Mouse (Mus musculus) heart, adult 2 months (tissue): ENCODE data around the gene Gzmb. TPM values are rescaled to one million over a fixed set of nuclear protein-coding genes. Genes with fewer than 3 reads are reported as not detected.
"Not testable (repeated sequence)": the region's sequence is repeated elsewhere in the genome, so short reads cannot be mapped to it uniquely, and the experiment has no call there.

Experiments used
- DNase-seq, 2 experiments: peaks; one replicate each; pipeline ENCODE4 v3.0.0; 2021
- H3K27ac ChIP-seq: fragments of 200-600 bp; 2 replicates; pipeline ENCODE4 v1.8.1; 2022
- H3K27me3 ChIP-seq: fragments of 200-500 bp; 2 replicates; pipeline ENCODE4 v1.6.1; 2012; ENCODE audit warnings: mild to moderate bottlenecking, low read length, inconsistent platforms, mixed read lengths; ENCODE audit not compliant: control insufficient read depth, insufficient read depth
- H3K36me3 ChIP-seq: fragments of 200-500 bp; 2 replicates; pipeline ENCODE4 v1.6.1; 2012; ENCODE audit warnings: low read length, inconsistent platforms; ENCODE audit not compliant: control insufficient read depth, insufficient read depth
- H3K4me1 ChIP-seq: fragments of 200-500 bp; 2 replicates; pipeline ENCODE4 v1.6.1; 2011; ENCODE audit warnings: low read length; ENCODE audit not compliant: control insufficient read depth, insufficient read depth
- H3K4me3 ChIP-seq: fragments of 200-600 bp; 2 replicates; pipeline ENCODE4 v1.8.1; 2022
- H3K79me2 ChIP-seq: fragments of 200-500 bp; replicated peaks from 2 replicates; pipeline ENCODE4 v1.6.1; 2012; ENCODE audit warnings: mild to moderate bottlenecking, inconsistent platforms, low read length, moderate library complexity, mixed read lengths; ENCODE audit not compliant: control insufficient read depth, insufficient read depth
- H3K9ac ChIP-seq: fragments of 200-500 bp; 2 replicates; pipeline ENCODE4 v1.6.1; 2012; ENCODE audit warnings: low read depth, mild to moderate bottlenecking, control low read depth, inconsistent platforms, low read length, mixed read lengths
- CTCF ChIP-seq: fragments of 200-600 bp; IDR thresholded peaks from 2 replicates; pipeline ENCODE4 v1.8.1; 2022; ENCODE audit warnings: antibody characterized with exemption, mild to moderate bottlenecking, moderate library complexity
- EP300 ChIP-seq: fragments of 200-500 bp; IDR thresholded peaks from 2 replicates; pipeline ENCODE4 v1.6.1; 2011; ENCODE audit warnings: low read depth, low read length, control low read depth; ENCODE audit not compliant: insufficient read depth
- POLR2A ChIP-seq: fragments of 200-500 bp; IDR thresholded peaks from 2 replicates; pipeline ENCODE4 v1.6.1; 2011; ENCODE audit warnings: mild to moderate bottlenecking, low read depth, low read length, control low read depth; ENCODE audit not compliant: insufficient read depth
- WGBS: fragments of 180-500 bp; shearing (Covaris S2); methylation state at CpG from one replicate; pipeline ENCODE4 v1.1.7; 2018; 5-methylcytosine and 5-hydroxymethylcytosine counted together
- intact Hi-C: fragments of 180-260 bp; cut with DNase I; formaldehyde crosslinking; loops from one replicate; pipeline ENCODE4 v1.15.1; 2025
- polyA plus RNA-seq: library from polyadenylated mRNA; depleted of rRNA; stranded (reverse); fragments of >200 nt; gene quantifications from 2 replicates; pipeline ENCODE4 v1.2.3, GENCODE M21; 2012
- total RNA-seq, 2 experiments: library from RNA; stranded (reverse); gene quantifications; 2 replicates each; pipeline ENCODE4 v1.2.3; 2021

The Gzmb gene
- total and polyA plus RNA-seq, 3 experiments: 0.23 to 0.64 (median 0.36) TPM

- no peaks in the 10 kb centered on the region for H3K36me3 ChIP-seq
- no peaks in the 10 kb centered on the region for H3K79me2 ChIP-seq
- 90% methylated on average over 1 of the region's 1 CpGs for WGBS
- H3K9ac ChIP-seq: no peak overlapping the region
- H3K27ac ChIP-seq: no peak overlapping the region
- intact Hi-C loops: no loop called here
- TF ChIP-seq POLR2A (no peak), CTCF (no peak), EP300 (no peak)
- no peaks in the 10 kb centered on the region for H3K27me3 ChIP-seq
- no peaks in the 10 kb centered on the region for H3K4me1 ChIP-seq
- no peak overlapping the region for H3K4me3 ChIP-seq
- no peak for DNase-seq
Observed at GRCm38 (mm10) chr14:56283816-56284215, 21.8 kb upstream of the Gzmb start.

DNA sequence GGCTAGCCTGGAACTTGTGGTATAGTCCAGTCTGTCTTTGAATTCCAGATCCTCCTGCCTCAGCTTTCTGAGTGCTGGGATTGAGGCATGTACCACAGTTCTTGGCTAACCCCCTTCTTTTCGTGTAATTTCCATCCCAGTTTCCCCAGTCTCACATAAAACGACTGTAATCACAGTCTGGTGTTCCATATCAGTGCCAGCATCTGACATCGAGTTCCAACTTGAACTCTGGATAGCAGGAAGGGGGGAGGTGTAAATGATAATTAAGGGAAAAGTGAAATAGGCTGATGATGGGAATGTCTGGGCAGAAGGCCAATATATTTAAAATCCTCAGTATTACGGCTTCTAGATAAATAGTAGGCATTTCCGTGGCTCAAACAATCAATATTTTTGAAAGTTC is 19.0 kb upstream of the Gzmb start:
- Histone ChIP-seq H3K36me3 (no peaks in the 10 kb centered on the region), H3K79me2 (no peaks in the 10 kb centered on the region), H3K9ac (no peak overlapping the region), H3K27ac (no peak overlapping the region), H3K4me1 (no peaks in the 10 kb centered on the region), H3K4me3 (no peak overlapping the region), H3K27me3 (no peaks in the 10 kb centered on the region)
- WGBS: 21% methylated on average over 5 of the region's 5 CpGs
- intact Hi-C loops: no loop called here
- no peak for DNase-seq
- no peak for TF ChIP-seq POLR2A
- TF ChIP-seq EP300: no peak
- no peak for TF ChIP-seq CTCF

DNA sequence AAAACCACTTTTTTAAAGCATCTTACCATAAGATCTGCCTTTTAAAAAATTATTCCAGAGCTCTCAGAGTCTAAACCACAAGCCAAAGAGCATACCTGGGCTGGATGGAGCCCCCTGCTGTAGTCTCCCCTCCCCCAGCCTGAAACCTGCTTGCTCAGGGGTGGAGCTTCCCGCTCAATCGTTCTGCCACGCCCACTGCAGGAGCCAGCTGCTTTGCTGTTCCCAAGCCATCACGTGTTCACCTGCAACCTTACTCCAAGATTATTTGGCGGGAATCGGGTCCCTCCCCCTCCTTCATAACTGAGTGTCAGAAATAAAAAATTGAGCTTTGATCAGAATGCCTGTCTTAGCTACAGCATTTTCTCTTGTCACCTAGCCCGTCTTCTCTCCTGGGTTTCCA is 16.6 kb upstream of the Gzmb start:
- H3K36me3 ChIP-seq, H3K4me3 ChIP-seq, DNase-seq, intact Hi-C loops, H3K27me3 ChIP-seq, H3K4me1 ChIP-seq, H3K27ac ChIP-seq, H3K79me2 ChIP-seq, H3K9ac ChIP-seq: not testable (repeated sequence)
- WGBS: 45% methylated on average over 7 of the region's 7 CpGs

GRCm38 (mm10) chr14:56276096-56276495 is 14.0 kb upstream of the Gzmb start:
- H3K27me3 ChIP-seq, H3K79me2 ChIP-seq, intact Hi-C loops, H3K27ac ChIP-seq, H3K4me3 ChIP-seq, H3K36me3 ChIP-seq, DNase-seq, H3K4me1 ChIP-seq, H3K9ac ChIP-seq: not testable (repeated sequence)
- 73% methylated on average over 7 of the region's 7 CpGs for WGBS

GRCm38 (mm10) chr14:56266109-56266508 is 4.0 kb upstream of the Gzmb start:
- intact Hi-C loops: no loop called here
- TF ChIP-seq EP300 (no peak), POLR2A (no peak), CTCF (no peak)
- Histone ChIP-seq H3K9ac (no peak overlapping the region), H3K36me3 (no peaks in the 10 kb centered on the region), H3K79me2 (no peaks in the 10 kb centered on the region), H3K27me3 (no peaks in the 10 kb centered on the region), H3K27ac (no peak overlapping the region), H3K4me1 (no peaks in the 10 kb centered on the region), H3K4me3 (no peak overlapping the region)
- 76% methylated on average over 1 of the region's 1 CpGs for WGBS
- no peak for DNase-seq

- no peaks in the 10 kb centered on the region for H3K27me3 ChIP-seq
- H3K79me2 ChIP-seq: no peaks in the 10 kb centered on the region
- no peak for DNase-seq
- H3K36me3 ChIP-seq: no peaks in the 10 kb centered on the region
- intact Hi-C loops: no loop called here
- no peaks in the 10 kb centered on the region for H3K4me1 ChIP-seq
- no peak overlapping the region for H3K9ac ChIP-seq
- TF ChIP-seq CTCF (0 out of 2 replicates have a peak, but pooled peaks have one; percentile 2), POLR2A (no peak), EP300 (no peak)
- H3K4me3 ChIP-seq: no peak overlapping the region
- no peak overlapping the region for H3K27ac ChIP-seq
Observed at GRCm38 (mm10) chr14:56240409-56240808, 21.7 kb downstream of the Gzmb start.

DNA sequence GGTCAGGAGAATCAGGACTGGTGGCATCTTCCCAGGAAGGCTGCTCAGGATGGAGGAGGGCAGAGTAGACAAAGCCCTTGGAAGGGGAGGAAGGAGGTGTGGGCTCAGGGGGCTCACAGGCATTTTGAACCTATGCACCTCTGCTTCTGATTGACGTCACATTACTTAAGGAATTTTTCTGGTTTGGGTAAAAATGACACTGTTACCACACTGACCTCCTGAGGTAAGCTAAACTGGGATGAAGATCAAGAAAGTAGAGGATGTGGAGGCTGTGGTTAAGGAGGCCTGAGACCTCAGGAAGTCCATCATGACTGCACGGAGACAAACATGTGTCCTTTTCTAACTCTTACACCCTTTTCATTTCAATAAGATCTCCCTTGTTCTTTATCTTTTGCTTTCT is 27.5 kb downstream of the Gzmb start, which contains the start of gene Gzmc:
Gene Gzmc (minus strand): TSS at position 101 of the 400 bp plus-strand sequence.
- Histone ChIP-seq H3K36me3 (no peaks in the 10 kb centered on the region), H3K27ac (no peak within 1 kb of the TSS), H3K27me3 (no peaks in the 10 kb centered on the region), H3K4me1 (no peaks in the 10 kb centered on the region), H3K4me3 (no peak within 1 kb of the TSS), H3K9ac (no peak within 1 kb of the TSS), H3K79me2 (no peaks in the 10 kb centered on the region)
- TF ChIP-seq POLR2A (no peak), CTCF (no peak), EP300 (no peak)
- no peak for DNase-seq
- intact Hi-C loops: no loop called here
- 70% methylated on average over 2 of the region's 2 CpGs for WGBS
